Mouse (Mus musculus) heart, adult 8-10 months (tissue): Measurements from ENCODE around the gene S100a8. TPM values are rescaled to one million over a fixed set of nuclear protein-coding genes. Genes with fewer than 3 reads are reported as not detected.

ENCODE experiments used
- DNase-seq: peaks from one replicate; pipeline ENCODE4 v3.0.0; 2022; ENCODE audit warnings: low spot score
- total RNA-seq, 4 experiments: library from RNA; stranded (reverse); gene quantifications; 2 replicates each; pipeline ENCODE4 v1.2.4; 2022

S100a8 gene
- 1 to 10 TPM in 3 of 4 experiments, under 1 TPM in 1; 0.97 to 7.2 (median 2.7) TPM for total RNA-seq

DNA sequence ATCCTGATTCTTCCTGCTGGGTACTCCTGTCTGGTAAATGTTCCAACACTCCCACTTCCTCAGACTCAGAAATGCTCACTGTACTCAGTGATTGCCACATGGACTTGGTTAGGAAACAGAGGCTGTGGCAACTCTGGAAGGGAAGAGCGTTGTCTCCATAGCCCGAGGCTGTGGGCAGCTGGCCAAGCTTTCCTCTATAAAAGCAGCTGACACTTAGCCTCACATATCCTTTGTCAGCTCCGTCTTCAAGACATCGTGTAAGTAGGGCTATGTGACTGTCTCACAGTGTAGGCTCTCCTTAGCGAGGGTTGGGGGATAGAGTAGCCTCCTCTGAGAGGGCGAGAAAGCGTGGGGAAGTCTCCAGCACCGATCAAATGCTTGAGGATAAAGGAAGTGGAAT is at the start of gene S100a8:
Gene S100a8 (plus strand): TSS at position 133 of the 400 bp plus-strand sequence.
- DNase-seq = no peak

DNA sequence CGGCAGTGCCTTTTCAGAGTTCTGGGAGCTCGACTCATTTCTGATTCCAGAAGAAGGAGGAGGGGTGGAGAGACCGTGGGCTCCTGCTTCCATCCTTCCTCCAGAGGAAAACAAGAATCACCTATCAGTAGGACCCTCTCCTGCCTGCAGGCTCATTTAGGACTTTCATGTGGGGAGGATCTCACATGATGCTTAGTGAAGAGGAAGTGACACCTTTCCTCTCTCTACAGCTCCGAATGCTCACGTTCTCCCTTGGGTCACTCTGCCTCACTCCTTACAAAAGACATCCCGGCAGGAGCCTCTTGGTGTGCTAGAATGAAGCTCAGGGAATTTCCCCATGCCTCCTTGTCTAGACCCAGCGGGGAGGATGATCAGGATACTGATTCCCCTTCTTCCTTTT is 47.2 kb upstream of the S100a8 start:
- no peak for DNase-seq

DNA sequence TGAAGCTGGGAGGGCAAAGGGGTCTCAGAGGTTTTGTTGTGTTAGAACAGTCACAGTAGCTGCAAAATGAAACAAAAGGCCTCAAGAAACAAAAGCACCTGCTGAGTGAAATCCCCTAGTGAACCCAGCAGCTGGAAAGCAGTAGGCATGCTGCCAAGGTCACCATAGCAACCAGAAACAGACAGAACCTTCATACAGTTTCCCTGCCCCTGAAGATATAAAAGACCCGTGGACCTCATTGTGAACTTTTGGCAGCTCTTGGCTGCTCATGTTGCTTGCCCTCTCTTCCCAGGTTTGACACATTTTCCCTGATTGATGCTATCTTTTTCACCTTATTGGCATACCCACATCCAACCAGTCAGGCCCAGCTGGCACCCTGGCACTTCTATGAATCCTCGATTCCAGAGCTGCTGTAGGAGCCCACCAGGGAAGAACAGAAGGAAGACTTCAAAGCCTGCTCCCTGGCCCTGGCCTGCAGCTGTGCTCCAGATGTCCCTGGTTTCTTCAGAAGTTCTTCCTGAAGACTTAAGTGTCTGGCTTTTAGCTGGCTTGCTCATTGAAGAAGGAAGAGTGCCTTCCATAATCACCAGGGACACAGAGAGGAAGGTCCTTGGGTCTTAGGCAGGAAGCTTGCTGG is 45.2 kb upstream of the S100a8 start:
- DNase-seq = no peak

DNA sequence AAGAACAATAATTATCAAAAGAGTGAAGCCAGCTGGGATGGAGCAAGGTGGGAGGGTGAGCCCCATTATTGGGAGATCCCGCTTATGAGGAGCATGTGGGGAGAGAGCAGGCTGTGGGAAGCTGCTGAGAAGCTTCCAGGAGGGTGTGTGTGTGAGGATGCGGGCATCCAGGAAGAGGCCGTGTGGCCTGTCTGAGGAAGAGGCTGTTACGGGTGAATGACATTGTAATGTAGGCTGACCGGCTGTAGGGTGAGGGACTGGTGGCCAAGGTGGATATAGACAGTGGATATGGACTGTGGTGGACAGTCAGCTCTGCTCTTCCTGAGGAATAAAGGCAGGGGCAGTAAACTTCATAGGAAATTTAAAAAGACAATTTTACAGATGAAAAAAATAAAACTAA is 43.3 kb upstream of the S100a8 start:
- no peak for DNase-seq

DNA sequence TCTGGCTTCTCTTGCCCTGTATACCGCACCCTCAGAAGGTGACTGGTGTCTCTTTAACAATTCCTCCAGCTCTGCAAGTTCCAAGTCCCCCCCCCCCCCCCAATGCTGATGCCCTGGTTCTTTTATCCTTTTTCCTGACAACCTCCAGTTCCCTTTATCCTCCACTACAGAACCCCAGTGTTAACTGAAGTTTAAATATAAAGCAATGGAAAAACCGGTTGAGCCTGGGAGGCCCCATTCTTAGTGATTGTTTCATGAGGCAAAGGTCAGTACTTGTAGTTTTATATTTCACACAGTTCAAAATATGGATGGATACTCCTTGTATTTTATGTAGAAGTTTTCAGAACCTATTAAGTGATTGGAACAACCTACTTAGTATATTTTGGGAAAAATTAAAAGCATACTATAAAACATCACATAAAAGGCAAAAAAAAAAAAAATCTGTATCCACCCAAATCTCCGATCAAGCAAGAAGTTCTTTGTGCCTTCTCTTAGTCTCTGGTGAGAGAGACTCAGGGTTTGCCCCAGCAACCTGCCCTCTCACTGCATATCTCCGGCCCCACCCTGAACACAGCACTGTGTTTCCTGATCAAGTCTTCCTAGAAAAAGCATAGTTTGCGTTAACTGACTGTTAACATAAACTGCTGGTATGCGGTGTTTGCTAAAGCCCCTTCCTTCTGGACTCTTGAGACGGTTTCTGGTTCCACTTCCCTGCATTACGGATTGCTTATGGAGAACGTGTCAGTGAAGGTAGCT is 42.3 kb upstream of the S100a8 start:
- DNase-seq = no peak

DNA sequence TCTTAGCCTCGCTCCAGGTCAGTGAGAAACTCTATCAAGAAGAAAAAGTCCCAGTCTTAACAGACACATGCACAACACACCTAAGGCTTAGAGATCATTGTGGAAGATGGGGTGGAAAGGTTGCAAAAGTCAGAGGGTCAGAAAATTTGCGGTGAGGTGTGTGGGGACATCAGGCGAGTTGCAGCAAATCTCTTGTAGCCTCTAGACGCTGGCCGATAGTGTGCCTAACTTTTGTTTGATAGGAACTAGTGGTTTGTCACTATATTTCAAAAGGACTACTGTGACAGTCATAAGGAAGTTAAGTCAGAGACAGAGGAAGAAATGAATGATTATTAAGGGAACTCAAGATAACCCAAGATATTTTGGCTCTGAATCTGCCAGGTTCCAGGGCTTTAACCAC is 41.4 kb upstream of the S100a8 start:
- no peak for DNase-seq

DNA sequence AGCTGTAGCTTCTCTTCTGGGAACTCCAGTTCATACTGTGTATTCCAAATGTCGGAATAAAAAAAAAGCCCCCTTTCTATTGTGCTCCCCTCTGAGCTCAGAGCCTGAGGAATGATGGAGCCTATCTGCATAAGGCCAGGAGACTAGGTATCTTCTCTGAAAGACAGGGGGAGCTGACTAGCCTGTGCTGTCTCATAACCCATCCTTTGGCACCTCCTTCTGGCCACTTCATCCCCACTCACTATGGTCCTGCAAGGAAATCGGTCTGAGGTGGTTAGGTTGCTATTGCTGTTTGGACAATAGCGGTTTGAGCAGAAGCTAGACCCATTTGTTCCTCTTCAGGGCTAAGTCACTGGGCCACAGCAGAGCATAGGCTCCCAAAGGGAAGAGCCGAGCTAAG is 41.0 kb upstream of the S100a8 start:
- no peak for DNase-seq

DNA sequence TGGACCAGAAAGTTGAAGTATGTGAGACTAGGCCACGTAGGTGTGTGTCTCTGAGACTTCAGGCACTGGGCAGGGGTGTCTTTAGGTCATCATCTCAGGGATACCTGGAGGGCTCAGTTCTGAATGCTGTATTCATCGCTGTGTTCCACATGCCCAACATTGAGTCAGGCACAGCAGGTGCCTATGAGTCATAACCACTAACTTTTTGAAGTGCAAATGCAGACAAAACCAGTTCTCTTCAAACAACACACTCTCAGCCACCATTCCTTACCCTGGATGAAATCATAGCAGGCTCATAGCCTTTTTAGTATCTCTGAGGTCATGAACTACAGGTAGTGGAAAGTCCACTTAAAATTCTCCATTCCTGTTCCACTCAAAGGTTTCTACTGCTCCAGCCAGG is 39.5 kb upstream of the S100a8 start:
- DNase-seq = no peak

DNA sequence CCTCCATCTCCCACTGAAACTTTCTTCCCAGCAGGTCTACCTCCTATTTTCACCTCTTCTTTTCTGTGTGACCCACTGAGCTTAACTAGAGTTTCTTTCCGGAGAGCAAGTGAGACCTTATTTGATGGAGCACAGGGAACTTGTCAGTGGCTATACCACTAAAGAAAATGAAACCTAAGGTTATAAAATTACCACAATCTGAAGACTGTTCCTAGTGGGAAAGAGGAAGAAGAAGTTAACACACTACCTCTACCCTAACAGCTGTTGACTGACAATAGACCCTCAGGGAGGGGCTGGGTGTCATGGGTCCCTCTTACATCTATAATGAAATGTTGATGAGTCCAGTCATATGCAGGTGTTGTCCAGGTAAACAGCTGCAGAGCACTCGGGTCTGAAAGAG is 36.8 kb upstream of the S100a8 start:
- DNase-seq = no peak

DNA sequence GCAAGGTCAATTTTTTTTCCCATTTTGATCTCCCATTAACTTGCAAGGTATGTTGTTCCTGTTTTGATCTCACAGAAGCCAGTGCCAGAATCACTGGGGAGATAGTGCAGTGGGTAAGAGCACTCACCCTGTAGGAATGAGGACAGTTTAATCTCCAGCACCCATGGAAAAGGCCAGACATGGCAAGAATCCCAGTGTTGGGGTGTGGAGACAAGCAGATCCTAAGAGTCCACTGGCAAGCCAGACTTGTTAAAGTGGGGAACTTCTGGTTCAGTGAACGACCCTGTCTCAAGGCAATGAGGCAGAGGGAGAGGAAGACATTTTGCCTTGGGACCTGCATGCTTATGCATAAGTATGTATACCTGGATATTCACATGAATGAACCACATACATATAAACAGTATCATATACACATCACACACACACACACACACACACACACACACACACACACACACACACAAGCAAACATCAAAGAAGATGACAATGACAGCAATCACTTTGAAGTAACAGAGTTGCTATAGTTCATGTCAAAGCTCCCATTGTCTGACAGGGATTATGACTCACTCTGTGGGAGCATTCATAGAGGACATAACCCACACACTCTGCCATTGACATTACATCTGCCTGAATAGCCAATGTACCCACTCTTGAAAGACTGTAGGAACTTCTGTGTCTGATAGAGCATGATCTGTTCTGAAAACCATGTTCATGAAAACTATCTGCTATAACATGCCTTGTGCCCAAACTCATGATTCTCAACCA is 30.1 kb upstream of the S100a8 start:
- no peak for DNase-seq

DNA sequence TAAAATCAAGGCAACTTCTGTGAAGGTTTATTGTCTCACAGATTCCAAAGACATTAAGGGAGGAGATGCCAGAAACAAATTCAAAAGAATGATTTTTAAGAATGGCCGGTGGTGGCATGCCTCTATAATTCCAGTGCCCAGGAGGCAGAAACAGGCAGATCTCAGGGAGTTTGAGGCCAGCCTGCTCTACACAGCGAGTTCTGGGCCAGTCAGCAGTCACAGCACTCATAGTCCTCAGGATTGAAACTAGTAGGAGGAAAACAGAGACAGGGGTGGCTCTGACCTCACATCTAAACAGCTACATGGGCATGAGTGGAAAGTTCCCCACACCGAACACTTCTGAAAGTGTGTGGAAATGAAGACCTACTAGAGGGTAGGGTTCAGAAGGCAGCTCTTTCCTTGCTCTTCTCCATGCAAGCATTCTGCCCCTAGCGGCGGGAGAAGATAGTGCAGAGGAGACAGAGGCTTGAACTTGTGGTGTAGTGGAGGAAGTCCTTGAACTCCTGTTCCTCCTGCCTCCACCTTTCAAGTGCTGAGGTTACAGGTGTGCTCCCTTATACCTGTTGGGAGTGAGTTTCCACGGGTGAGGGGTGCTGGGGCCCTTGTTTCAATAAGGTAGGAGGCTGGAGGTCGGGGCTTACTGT is 29.1 kb upstream of the S100a8 start:
- no peak for DNase-seq

DNA sequence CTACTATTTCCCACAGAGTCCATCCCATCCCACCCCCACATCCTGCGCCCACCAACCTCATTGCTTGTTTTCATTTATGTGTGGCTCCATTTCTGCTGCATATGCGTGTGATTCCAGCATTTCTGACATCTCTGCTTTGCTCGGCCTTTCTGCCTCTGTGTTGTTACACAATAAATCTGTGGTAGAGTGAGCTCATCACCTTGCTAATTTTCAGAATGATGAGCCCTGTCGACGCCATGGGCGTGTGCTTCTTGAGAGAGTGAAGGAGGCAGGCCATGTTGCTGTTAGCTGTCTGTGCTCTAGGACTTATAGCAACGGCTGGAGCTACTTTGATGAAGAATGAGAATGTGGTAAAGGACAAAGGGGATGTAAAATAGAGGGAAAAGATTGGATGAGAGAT is 27.8 kb upstream of the S100a8 start:
- DNase-seq = no peak

DNA sequence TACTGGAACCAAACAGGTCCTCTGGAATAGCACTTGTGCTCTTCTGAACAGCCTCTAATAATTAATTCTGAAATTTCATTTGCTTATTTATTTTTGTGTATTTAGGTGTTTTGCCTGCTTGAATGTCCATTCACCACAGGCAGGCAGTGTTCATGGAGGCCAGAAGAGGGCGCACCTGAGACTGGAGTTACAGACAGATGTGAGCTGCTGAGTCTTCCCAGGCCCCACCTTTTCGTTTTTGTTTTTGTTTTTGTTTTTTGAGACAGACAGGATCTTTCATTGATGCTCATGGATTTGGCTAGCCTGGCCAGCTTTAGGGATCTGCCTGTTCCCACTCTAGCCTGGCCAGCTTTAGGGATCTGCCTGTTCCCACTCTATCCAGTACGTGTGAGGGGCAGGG is 24.6 kb upstream of the S100a8 start:
- DNase-seq = peak; percentile 36

DNA sequence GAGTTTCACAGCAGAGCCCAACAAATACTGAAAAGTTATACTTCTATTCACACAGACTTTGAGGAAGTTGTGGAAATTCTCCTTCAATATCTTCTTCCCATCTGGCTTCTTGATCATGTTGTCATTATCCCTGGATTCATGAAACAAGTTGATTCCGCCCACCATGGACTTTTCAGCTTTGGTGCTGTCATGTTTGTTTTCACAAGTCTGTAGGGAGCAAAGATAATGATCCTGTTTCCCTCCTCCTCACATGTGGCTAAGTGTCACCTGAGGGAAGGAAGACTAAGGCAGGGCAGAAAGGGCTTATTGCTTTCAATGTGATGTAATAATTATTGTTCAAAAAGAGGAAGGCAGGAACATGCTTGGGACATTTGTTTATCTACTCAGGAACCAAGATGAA is 21.5 kb upstream of the S100a8 start:
- DNase-seq = no peak

DNA sequence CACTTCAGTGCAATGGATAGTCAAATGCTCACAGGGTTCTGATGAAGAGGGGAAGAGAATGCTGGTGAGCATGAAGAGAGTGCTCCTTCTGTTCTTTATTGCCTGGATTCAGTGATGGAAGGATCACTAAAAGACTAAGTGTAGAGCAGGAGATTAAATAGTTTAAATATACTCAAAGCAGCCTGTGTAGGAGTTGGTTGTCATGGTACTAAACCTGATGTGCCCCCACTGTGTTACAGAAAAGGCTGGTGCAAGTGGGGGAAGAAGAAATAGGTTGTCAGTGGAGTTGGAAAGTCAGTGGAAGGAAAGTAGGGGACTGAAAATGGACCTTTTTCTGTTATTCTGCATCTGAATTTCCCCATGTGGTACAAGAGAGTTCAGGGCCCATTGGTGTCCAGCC is 19.8 kb upstream of the S100a8 start:
- DNase-seq = no peak

DNA sequence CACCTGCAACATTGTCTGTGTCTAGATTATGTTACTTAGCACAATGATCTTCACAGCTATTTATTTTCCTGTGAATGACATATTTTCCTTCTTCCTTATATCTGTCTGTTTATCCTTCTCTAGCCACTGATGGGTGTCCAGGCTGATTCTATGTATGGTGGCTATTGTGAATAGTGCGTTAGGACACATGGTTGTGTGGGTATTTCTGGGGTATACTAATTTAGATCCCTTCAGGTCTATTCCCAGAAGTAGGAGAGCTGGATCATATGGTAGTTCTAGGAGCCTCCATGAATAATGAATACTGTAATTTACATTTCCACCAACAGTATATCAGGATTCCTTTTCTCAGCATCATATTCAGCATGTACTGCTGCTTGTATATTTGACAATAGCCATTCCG is 18.9 kb upstream of the S100a8 start:
- DNase-seq = no peak

DNA sequence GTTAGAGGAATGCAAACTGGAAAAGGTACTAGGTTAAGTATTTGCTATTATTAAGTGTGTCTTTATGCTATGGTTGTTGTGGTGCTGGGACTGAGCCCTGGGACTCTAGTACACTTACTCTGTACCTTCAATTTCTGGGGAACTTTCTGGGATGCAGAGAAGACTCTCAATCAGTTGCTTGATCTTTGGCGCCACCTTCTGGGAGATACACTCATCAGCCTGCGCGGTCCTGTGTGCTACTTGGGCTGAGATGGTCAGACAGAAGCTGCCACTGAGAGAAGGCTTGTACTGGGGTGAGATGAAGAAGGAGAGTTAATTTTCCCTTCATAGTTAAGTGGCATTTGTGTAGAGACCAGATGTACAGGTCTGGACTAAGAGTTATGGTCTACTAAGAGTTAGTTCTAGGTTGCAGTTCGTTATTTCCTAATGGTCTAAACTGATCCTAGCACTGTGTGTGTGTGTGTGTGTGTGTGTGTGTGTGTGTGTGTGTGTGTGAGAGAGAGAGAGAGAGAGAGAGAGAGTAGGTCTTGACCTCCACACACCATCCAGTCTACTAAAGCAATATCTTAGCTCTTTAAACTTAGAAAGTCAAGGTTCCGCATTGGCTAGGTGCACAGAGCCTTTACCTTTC is 15.8 kb upstream of the S100a8 start:
- peak; percentile 62 for DNase-seq

DNA sequence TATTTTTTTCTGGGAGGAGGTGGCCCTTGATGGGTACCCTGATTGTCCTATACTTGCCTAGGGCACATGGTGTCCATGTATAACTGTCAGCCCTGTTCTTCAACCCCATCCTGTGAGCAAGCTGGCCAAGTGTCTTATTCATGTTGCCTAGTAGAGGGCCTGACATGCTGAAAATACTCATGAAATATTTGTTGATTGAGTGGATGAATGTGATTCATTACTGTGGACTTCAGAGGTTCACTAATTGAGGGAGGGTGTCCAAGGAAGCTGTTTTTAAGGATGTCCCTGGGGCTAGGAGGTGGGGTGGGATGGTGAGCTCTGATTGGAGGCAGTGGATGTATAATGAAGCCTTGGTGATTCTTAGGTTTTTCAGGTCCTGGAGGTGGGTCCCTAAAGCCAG is 15.1 kb upstream of the S100a8 start, which contains the start of gene S100a7a:
Gene S100a7a (plus strand): TSS at position 301 of the 400 bp plus-strand sequence.
- no peak for DNase-seq

DNA sequence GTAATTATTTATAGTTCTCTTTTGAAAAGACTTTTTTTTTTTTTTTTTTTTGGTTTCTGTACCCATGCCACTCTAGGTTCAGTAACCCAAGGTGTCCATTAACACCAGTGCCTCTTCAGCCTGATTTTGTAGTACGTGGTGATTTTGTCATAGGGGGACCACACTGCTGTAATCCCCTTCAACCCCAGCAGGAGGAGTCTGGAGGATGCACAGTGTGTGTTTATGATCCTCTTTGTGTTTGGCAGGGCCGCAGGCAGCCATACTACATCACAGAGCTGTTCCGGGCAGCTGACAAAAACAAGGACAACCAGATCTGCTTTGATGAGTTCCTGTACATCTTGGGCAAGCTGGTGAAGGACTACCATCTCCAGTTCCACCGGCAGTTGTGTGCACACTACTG is 11.4 kb upstream of the S100a8 start:
- no peak for DNase-seq

DNA sequence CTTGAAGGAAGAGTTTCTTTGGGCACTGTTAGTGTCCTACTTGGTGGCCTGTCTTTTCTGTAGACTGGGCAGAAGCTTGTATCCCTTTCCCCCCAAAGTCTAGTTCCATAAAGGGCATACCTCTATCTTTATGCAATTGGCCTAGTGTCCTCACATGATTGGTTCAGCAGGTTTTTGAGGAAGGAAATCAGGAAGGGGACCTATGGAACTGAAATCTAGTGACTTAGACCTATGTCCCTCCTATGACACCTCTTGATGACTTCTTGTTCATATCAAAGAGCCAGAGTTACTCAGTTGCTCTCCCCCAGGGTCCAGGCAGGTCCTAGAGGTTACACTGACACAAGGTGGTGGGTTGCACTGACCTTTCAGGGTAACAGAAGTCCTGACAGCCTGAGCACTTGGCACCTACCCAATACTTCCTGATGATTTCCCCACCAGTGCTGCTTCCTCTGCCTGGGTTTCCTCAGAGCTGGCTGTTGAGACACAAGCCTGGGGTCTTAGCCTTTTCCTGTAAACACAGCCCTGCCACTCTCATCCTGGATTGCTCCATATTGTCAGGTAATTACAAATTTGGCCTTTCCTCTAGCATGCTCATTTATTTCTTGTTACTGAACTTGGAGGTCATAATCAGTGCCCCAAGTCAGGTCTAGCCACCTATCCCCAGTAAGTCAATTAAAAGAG is 9.3 kb upstream of the S100a8 start:
- DNase-seq = no peak

DNA sequence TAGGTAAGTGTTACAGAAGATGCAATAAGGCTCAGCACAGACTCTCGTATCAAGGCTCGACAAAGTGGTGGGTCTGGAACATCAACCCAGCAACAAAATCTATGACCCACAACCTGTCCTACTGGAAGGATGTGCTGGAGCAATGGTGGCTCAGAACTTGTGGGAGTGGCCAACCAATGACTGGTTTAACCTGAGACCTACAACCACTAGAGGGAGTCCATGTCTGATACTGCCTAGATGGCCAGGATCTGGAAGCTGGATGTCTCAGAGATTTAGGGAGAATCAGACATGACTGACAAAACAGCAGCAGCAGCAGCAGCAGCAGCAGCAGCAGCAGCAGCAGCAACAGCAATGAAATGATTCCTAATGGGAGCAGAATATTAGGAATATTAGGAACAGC is 4.6 kb upstream of the S100a8 start:
- DNase-seq = no peak
